Mouse (Mus musculus): ENCODE results near the gene Fam229a.

DNA sequence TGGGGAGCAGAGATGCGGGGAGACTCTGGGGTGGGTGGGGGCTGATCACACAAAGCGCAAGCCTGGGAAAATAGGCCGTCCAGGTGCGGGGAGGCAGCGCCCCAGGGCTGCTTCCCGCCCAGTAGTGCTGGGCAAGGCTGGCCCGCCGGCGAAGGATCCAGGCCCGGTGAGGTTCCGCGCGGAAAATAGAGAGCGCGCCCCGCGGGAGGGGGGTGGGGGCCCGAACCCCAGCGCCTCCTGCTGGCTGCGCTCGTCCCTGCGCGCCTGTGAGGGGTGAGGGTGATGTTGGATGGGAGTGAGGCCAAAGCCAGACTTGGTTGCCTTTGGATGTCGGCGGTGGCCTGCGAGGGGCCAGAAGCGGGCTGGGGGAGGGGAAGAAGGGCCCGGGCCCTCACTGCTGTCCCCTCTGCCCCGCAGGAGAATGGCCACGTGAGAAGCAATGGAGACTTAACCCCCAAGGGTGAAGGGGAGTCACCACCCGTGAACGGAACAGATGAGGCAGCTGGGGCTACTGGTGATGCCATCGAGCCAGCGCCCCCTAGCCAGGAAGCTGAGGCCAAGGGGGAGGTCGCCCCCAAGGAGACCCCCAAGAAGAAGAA lies 23.4 kb downstream of the Fam229a start:
- no peak for TF ChIP-seq POLR2A (IDR thresholded peaks at IDR 0.05; ENCODE audit: insufficient read depth, low read depth, low read length)
- TF ChIP-seq CTCF (IDR thresholded peaks at IDR 0.05) = peak; percentile 81
- TF ChIP-seq EP300 (IDR thresholded peaks at IDR 0.05; ENCODE audit: insufficient read depth, low read depth, low read length) = no peak

All from heart, adult 2 months (tissue).